Mouse (Mus musculus) retina, postnatal 7 days (tissue): ENCODE data around the gene Edc3.

Experiments used
- DNase-seq: peaks from one replicate; pipeline ENCODE4 v3.0.0-alpha.2; 2012; ENCODE audit warnings: low read depth, low spot score

The Edc3 gene

DNA sequence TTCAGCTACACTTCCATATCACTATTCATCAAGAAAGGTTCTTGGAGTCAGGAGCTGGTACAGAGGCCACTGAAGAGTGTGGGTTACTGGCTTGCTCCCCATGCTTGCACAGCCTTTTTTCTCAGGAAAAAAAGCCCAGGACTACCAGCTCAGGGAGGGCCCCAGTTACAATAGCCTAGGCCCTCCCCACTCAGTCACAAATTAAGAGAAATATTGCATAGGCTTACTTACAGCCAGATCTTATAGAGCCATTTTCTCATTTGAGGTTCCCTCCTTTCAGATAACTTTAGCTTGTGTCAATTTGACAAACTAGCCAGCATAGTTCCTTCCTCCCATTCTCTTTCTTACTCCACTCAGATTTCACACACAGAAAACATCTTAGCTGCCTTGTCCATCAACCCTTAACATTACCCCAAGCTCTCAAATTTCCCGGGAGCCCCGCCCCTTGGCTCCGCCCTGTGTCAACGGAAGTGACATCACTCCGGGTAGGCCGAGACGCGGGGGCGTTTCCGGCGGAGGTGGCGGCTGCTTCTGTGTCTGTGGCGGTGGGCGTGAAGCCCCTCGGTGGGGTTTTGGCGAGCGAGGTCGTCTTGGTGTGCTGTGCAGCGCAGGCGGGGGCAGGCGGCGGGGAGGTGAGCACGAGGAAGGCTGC lies at the start of gene Edc3:
Gene Edc3 (plus strand): TSS at position 473 of the 652 bp plus-strand sequence.
- DNase-seq, result peak; percentile 68

DNA sequence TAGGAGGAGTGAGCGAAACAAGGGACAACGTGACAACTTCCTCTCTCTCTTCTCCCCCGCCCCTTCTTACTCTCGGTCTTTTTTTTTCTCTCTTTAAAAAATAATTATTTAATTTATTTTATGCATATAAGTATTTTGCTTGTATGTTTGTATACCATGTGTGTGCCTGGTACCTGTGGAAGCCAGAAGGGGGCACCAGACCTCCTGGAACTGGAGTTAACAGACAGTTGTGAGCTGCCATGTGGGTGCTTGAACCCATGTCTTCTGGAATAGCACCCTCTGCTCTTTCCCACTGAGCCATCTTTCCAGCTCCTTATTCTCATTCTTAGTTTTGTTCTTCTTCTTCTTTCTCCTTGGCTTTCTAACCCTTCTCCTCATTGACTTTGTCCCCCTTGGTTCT lies 49.4 kb upstream of the Edc3 start:
- no peak for DNase-seq

- DNase-seq, result peak; percentile 73
Observed at GRCm38 (mm10) chr9:57659774-57660173, 48.6 kb upstream of the Edc3 start.

- DNase-seq, result no peak
Observed at GRCm38 (mm10) chr9:57660501-57660900, 47.8 kb upstream of the Edc3 start.

- no peak for DNase-seq
Observed at GRCm38 (mm10) chr9:57661552-57661951, 46.8 kb upstream of the Edc3 start.

DNA sequence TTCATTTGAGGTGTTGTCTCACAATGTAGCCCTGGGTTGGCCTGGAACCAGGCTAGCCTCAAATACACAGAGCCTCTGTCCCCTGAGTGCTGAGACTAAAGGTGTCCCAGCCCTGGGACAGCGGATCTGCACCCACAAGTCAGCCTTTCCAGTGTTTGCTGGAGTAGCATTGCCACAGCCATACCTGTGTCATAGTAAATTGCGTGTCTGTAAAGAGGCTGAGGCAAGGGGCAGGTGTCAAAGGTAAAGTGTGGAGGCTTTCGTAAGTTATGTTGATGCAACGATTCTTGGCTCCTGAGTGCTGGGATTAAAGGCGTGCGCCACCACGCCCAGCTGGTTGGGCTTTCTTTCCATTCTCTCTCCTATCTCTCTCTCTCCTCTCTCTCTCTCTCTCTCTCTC lies 43.7 kb upstream of the Edc3 start:
- no peak for DNase-seq

DNA sequence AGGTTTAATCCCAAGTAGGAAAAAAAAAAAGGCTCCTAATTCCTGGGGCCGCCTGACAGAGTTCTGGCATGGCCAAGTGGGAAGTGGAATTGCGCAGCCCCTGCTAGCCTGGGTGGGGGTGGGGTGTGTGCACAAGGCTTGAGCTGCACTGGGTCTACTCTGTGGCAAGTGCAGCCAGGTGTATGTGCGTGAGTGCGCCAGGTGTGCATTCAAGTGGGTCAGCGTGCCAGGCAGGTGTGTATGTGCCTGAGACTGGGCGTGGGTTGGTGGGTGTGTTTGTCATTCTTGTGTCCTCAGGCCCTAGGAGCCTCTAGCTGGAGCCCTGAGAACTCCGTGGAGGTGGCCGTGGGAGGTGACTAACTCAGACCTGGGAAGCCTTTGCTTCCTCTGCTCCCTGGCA lies 41.8 kb upstream of the Edc3 start:
- DNase-seq, result no peak

GRCm38 (mm10) chr9:57667136-57667535 lies 41.2 kb upstream of the Edc3 start:
- DNase-seq, result no peak

DNA sequence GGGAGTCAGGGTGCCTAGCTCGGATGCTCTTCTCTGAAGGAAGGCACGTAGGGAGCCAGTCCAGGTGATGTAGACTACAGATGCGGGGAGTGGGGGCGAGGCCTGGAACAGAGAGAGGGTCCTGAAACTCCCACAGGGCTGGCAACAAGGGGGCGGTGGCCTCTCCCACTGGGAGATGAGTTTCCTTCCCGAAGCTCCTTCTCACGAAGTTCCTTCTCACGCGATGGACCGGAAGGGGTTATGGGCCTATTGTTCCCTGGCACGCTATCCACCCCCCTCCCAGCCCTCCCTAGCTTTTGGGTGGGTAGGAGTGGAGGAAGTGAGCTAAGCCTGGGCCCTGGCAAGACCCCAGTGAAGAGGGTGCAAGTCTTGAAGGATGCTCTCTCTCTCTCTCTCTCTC lies 40.5 kb upstream of the Edc3 start:
- DNase-seq, result no peak

DNA sequence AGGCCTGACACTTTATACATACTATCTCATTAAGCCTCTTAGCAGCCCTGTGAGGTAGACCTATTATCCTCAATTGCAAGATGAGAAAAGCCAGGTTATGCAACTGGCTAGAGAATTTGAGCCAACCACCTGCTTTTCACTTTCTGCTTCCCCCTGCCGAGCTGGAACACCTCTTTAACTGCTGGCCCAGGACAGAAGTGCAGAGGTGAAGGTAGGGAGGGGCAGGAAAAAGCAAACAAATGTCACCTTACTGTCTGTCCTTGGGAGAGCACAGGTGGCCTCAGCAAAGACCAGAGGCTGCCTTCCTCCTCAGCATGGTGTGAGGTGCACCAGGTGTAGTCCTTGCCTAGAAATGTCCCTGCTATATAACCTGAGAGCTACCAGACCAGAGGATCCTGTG lies 40.1 kb upstream of the Edc3 start:
- no peak for DNase-seq

GRCm38 (mm10) chr9:57669566-57669965 lies 38.8 kb upstream of the Edc3 start:
- no peak for DNase-seq

DNA sequence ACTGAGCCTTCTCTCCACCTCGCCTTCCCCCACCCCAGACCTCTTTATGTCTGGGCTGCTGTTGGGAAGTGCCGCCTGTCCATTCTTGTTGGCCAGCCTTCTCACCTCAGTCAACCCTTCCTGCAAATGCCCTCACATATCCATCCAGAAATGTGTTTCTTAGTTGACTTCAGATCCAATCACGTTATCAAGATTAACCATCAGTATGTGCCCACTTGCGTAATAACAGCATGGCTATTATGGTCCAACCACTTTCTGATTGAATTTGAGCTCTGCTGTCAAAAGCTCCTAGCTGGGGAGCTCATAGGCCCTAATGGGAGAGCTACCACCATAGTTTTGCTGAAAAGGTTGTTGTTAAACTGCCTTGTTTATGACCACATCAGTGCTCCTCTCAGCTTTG lies 37.3 kb upstream of the Edc3 start:
- DNase-seq, result no peak

DNA sequence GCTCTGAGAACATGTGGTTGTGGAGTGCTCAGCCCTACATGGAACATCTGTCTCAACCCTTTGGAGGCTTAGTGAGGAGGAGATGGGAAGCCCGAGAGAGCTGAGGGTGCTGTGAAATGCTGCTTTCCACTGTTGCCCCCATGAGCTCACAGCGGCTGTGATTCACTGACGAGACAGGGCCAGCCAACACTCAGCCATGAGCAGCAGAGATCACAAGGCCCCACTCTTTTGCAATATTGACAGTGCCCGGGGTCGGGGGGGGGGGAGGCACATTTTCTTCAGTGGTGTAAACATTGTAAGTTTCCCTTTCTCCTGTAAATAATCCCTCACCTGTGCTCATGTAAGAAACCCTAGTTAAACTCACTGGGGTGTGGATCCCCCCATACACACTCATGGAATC lies 36.8 kb upstream of the Edc3 start:
- no peak for DNase-seq

DNA sequence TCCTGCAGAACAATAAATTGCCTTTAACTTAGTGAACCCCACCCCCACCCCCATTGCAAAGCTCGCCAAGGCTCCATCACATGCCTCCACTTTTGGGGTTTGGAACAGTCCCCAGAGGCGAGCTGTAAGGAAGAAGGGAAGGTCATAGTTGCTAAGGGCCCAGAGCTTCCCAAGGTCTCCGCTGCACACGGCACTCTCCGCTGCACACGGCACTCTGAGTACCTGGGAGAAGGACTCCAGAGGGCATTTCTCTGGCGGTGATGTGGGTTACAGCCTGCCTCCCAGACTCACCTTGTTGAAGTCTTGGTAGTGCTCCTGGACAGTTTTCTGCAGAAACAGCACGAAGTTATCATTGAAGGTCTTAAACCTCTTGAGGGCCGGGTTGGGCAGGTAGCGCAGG lies 26.9 kb upstream of the Edc3 start:
- no peak for DNase-seq

- no peak for DNase-seq
Observed at GRCm38 (mm10) chr9:57683520-57683919, 24.8 kb upstream of the Edc3 start, which contains the start of gene Cyp1a2. Cyp1a2 (minus strand) TSS chr9:57683703.

- DNase-seq, result no peak
Observed at GRCm38 (mm10) chr9:57686011-57686410, 22.3 kb upstream of the Edc3 start.

- no peak for DNase-seq
Observed at GRCm38 (mm10) chr9:57687751-57688150, 20.6 kb upstream of the Edc3 start, which contains the start of gene Cyp1a1. Cyp1a1 (plus strand) TSS chr9:57687928.

DNA sequence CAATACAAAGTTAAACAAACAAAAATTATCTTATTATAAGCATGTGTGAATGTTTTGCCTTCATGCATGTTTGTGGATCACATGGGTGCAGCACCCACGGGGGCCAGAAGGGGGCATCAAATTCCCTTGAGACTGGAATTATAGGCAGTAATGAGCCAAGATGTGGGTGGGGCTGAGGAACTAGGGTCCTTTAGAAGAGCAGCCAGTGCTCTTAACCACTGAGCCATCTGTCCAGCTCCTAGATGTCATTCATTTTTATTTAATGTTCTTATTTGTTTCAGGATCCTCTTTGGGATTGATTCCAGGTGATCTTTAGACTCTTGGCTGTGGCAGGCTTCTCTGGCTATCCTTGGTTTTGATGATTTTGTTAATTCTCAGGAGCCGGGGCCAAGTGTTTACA lies 20.2 kb upstream of the Edc3 start:
- DNase-seq, result no peak

GRCm38 (mm10) chr9:57688606-57689005 lies 19.7 kb upstream of the Edc3 start:
- no peak for DNase-seq

DNA sequence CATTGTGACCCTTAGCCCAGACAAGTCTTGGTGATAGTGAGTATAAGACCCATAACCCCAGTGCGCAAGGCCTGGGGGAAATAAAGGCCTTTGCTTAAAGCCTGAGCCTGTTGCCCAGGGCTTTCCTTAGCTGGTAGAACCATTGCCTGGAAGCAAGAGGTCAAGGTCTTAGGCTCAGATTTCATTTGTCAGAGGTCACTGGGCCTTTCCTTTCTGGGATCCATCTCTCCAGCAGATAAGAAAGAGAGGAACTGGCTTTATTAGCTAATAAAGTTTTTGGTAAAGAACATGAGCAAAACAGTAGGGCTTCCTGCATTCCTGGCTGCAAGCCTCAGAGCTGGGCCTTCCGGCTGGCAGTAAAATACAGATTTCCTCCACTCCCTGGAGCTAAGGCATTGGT lies 14.2 kb upstream of the Edc3 start:
- DNase-seq, result no peak

- no peak for DNase-seq
Observed at GRCm38 (mm10) chr9:57696380-57697285, 11.7 kb upstream of the Edc3 start.

DNA sequence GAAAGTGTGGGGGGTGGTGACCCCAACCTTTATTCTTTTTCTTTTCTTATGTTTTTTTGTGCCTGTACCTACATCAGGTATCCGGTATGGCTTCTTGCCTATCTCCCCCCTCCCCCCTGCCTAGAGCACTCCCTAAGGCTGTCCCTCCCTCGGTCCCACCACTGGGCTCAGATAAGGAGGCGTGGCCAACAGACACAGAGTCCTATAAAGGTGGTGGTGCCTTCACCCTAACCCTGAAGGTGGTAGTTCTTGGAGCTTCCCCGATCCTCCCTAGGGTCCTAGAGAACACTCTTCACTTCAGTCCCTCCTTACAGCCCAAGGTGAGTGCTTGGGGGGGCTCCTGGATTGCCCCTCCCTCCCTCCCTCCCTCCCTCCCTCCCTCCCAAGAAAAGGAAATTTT lies 11.0 kb upstream of the Edc3 start:
- no peak for DNase-seq
